ENCODE assay signal across 8 mouse cellular contexts in genomic region chr5:77354361-77354787, GRCm38 (mm10). TPM values are rescaled to one million over a fixed set of nuclear protein-coding genes. Genes with fewer than 3 reads are reported as not detected.
DNase-seq lines count a peak whose midpoint lies in the region; ATAC-seq and TF ChIP-seq lines count a peak whose summit lies in the region.

No protein-coding gene starts in this region.

- ATAC-seq in hematopoietic stem cell, adult 5-6 weeks (replicated peaks in 1 of 2; ENCODE audit: insufficient read depth in 1 of 2, low FRiP score in 2 of 2, low TSS enrichment in 1 of 2, low read depth in 1 of 2, poor library complexity in 2 of 2, severe bottlenecking in 2 of 2) = peak; percentile 64 to 71
- peak; percentile 42 for ATAC-seq in lung, embryonic 14.5 days (ENCODE audit: insufficient read depth)

- peak; percentile 84 for TF ChIP-seq RAD21 in MEL (IDR thresholded peaks at IDR 0.05; ENCODE audit: low read depth, low read length)

- peak overlapping the region; percentile 52 for H3K4me2 ChIP-seq in lung, embryonic 14.5 days

- no peaks in the 10 kb centered on the region; the same call in 1 of the 2 replicates for H3K79me2 ChIP-seq in MEL (ENCODE audit: control insufficient read depth, insufficient read depth, low read length, poor library complexity)

- peak overlapping the region; percentile 45 to 71 for H3K4me3 ChIP-seq in MEL (ENCODE audit: control insufficient read depth in 1 of 2, insufficient read depth in 1 of 2, low read depth in 2 of 2, low read length in 2 of 2)
- H3K4me3 ChIP-seq in lung, embryonic 14.5 days (ENCODE audit: low read depth, low read length) = no peak overlapping the region
- H3K4me3 ChIP-seq in olfactory bulb, adult 2 months (ENCODE audit: insufficient read depth, low read depth, low read length) = peak overlapping the region; percentile 3
- no peak overlapping the region for H3K4me3 ChIP-seq in thymus, adult 2 months (ENCODE audit: control insufficient read depth, insufficient read depth, low read length)

- WGBS in lung, embryonic 14.5 days = 10% methylated on average over 16 of the region's 16 CpGs
- 5% methylated on average over 16 of the region's 16 CpGs for WGBS in olfactory bulb, adult 2 months
- WGBS in thymus, adult 2 months = 1% methylated on average over 16 of the region's 16 CpGs

- no peaks in the 10 kb centered on the region for H3K27me3 ChIP-seq in MEL (ENCODE audit: control insufficient read depth in 1 of 2, insufficient read depth in 2 of 2, low read length in 2 of 2)
- H3K27me3 ChIP-seq in lung, embryonic 14.5 days (ENCODE audit: insufficient read depth, low read length) = no peaks in the 10 kb centered on the region
- no peaks in the 10 kb centered on the region for H3K27me3 ChIP-seq in thymus, adult 2 months (ENCODE audit: control insufficient read depth, insufficient read depth, low read length)

- no peak overlapping the region for H3K27ac ChIP-seq in MEL (ENCODE audit: control insufficient read depth, low read depth, low read length)
- H3K27ac ChIP-seq in lung, embryonic 14.5 days (ENCODE audit: low read depth) = no peak overlapping the region
- H3K27ac ChIP-seq in olfactory bulb, adult 2 months (ENCODE audit: insufficient read depth, low read depth, low read length) = no peak overlapping the region
- H3K27ac ChIP-seq in thymus, adult 2 months (ENCODE audit: control insufficient read depth, insufficient read depth, low read length) = no peak overlapping the region

- no peaks in the 10 kb centered on the region for H3K36me3 ChIP-seq in MEL (ENCODE audit: control insufficient read depth in 1 of 2, insufficient read depth in 2 of 2, low read length in 2 of 2)
- peaks cover 11% of the 10 kb centered on the region; the same call in 1 of the 2 replicates for H3K36me3 ChIP-seq in lung, embryonic 14.5 days (ENCODE audit: insufficient read depth)
- H3K36me3 ChIP-seq in thymus, adult 2 months (ENCODE audit: control insufficient read depth, insufficient read depth, low read length) = peaks cover 5% of the 10 kb centered on the region; the same call in 1 of the 2 replicates

- peak; percentile 94 for DNase-seq in MEL (ENCODE audit: low read depth, low spot score)
- DNase-seq in cerebellum, adult 18-20 months = peak; percentile 76 to 87
- DNase-seq in forelimb bud, embryonic 11.5 days (ENCODE audit: low read depth, low spot score) = peak; percentile 89
- DNase-seq in layer of hippocampus, adult 8-10 months (ENCODE audit: low spot score in 2 of 2) = peak; percentile 74 to 89
- peak; percentile 96 for DNase-seq in lung, embryonic 14.5 days
- DNase-seq in thymus, adult 2 months = peak; percentile 79

- peak in 1 of 2 experiments; percentile 49; a peak in 2 of 4 replicates for TF ChIP-seq POLR2A in MEL (IDR thresholded peaks at IDR 0.05; ENCODE audit: control insufficient read depth in 1 of 2, insufficient read depth in 1 of 2, low read depth in 1 of 2, low read length in 2 of 2, poor library complexity in 1 of 2)
- TF ChIP-seq POLR2A in olfactory bulb, adult 2 months (IDR thresholded peaks at IDR 0.05; ENCODE audit: insufficient read depth, low read depth, low read length) = no peak
- no peak for TF ChIP-seq POLR2A in thymus, adult 2 months (IDR thresholded peaks at IDR 0.05; ENCODE audit: control insufficient read depth, extremely low read depth, insufficient read depth, low read length, poor library complexity)

- H3K9ac ChIP-seq in MEL (ENCODE audit: control insufficient read depth, low read depth, low read length, poor library complexity, severe bottlenecking) = peak overlapping the region; percentile 65
- no peak overlapping the region for H3K9ac ChIP-seq in lung, embryonic 14.5 days

- no peak for TF ChIP-seq EP300 in MEL (IDR thresholded peaks at IDR 0.05; ENCODE audit: low read depth in 1 of 2, low read length in 2 of 2)

- H3K4me1 ChIP-seq in MEL (ENCODE audit: control insufficient read depth in 1 of 2, insufficient read depth in 2 of 2, low read length in 2 of 2) = no peaks in the 10 kb centered on the region
- H3K4me1 ChIP-seq in lung, embryonic 14.5 days (ENCODE audit: insufficient read depth) = peaks cover 13% of the 10 kb centered on the region
- H3K4me1 ChIP-seq in olfactory bulb, adult 2 months (ENCODE audit: control insufficient read depth, insufficient read depth, low read length) = peaks cover 12% of the 10 kb centered on the region; the same call in 1 of the 2 replicates
- peaks cover 25% of the 10 kb centered on the region for H3K4me1 ChIP-seq in thymus, adult 2 months (replicated peaks; ENCODE audit: control insufficient read depth, insufficient read depth, low read length)

- peak; percentile 95 to 99 (median 98) for TF ChIP-seq CTCF in MEL (IDR thresholded peaks at IDR 0.05 in 2 of 3, conservative IDR thresholded peaks at IDR 0.05 in 1 of 3; ENCODE audit: control insufficient read depth in 1 of 3, insufficient read depth in 1 of 3, low read depth in 2 of 3, low read length in 3 of 3, poor library complexity in 1 of 3, severe bottlenecking in 1 of 3)
- peak; percentile 97 for TF ChIP-seq CTCF in lung, embryonic 14.5 days (IDR thresholded peaks at IDR 0.05; ENCODE audit: low read depth)
- TF ChIP-seq CTCF in olfactory bulb, adult 2 months (IDR thresholded peaks at IDR 0.05; ENCODE audit: insufficient read depth, low read depth, low read length) = peak; percentile 94
- peak; percentile 99 for TF ChIP-seq CTCF in thymus, adult 2 months (IDR thresholded peaks at IDR 0.05; ENCODE audit: borderline replicate concordance, control insufficient read depth, extremely low read depth, insufficient read depth, low read length, poor library complexity)

- no peaks in the 10 kb centered on the region for H3K9me3 ChIP-seq in MEL (replicated peaks; ENCODE audit: insufficient read depth, low read length)
- no peaks in the 10 kb centered on the region for H3K9me3 ChIP-seq in lung, embryonic 14.5 days (ENCODE audit: low read depth, low read length)

TF ChIP-seq in MEL, 35 proteins besides CTCF, POLR2A, EP300 and RAD21 (continues in another document):
- TF ChIP-seq NELFE (IDR thresholded peaks at IDR 0.05; ENCODE audit: low read depth, low read length) (peak; percentile 36; the same call in 1 of the 2 replicates), USF2 (IDR thresholded peaks at IDR 0.05; ENCODE audit: borderline replicate concordance in 1 of 2, insufficient read depth in 1 of 2, low read depth in 1 of 2, low read length in 2 of 2) (no peak), BHLHE40 (IDR thresholded peaks at IDR 0.05; ENCODE audit: borderline replicate concordance, low read depth, low read length) (no peak), ZKSCAN1 (IDR thresholded peaks at IDR 0.05; ENCODE audit: low read depth, low read length) (no peak), UBTF (IDR thresholded peaks at IDR 0.05; ENCODE audit: borderline replicate concordance, insufficient read depth, low read depth, low read length) (no peak), GABPA (IDR thresholded peaks at IDR 0.05; ENCODE audit: low read depth, low read length) (no peak), CHD1 (IDR thresholded peaks at IDR 0.05; ENCODE audit: low read depth, low read length) (no peak), TAL1 (IDR thresholded peaks at IDR 0.05; ENCODE audit: low read length) (no peak), TBP (IDR thresholded peaks at IDR 0.05; ENCODE audit: low read depth, low read length) (peak; percentile 58; the same call in 1 of the 2 replicates), ETS1 (IDR thresholded peaks at IDR 0.05; ENCODE audit: low read depth, low read length) (no peak), MAZ (IDR thresholded peaks at IDR 0.05; ENCODE audit: low read depth, low read length) (no peak), MXI1 (IDR thresholded peaks at IDR 0.05; ENCODE audit: low read depth, low read length) (peak; percentile 73), SMC3 (IDR thresholded peaks at IDR 0.05; ENCODE audit: low read depth, low read length) (peak; percentile 66), MYC (IDR thresholded peaks at IDR 0.05; ENCODE audit: low read depth, low read length) (peak; percentile 90), KAT2A (conservative IDR thresholded peaks at IDR 0.05; ENCODE audit: low read depth, low read length) (no peak), SIN3A (IDR thresholded peaks at IDR 0.05; ENCODE audit: low read length) (peak; percentile 73; the same call in 1 of the 2 replicates), ZNF384 (IDR thresholded peaks at IDR 0.05; ENCODE audit: low read depth, low read length) (no peak), USF1 (IDR thresholded peaks at IDR 0.05; ENCODE audit: low read depth, low read length) (no peak)

RNA-seq across cellular contexts. Expression of gene Polr2b, which starts 44.4 kb away (rescaled TPM):
- 178 and 213 TPM in 2 replicates for total RNA-seq in MEL (2012; rRNA removed)
- 10 to 100 TPM; 58.3 to 91.4 TPM for polyA plus RNA-seq in MEL (2012; ENCODE audit: insufficient read depth in 1 of 2, insufficient read length in 2 of 2, low read depth in 1 of 2, low replicate concordance in 2 of 2, missing spikeins in 1 of 2)
- total RNA-seq in hematopoietic stem cell, adult 5-6 weeks (2017) = 139 and 180 TPM in 2 replicates
- 10 to 100 TPM; 45.8 to 49.4 (median 47.3) TPM for total RNA-seq in layer of hippocampus, adult 8-10 months (2022)
- polyA plus RNA-seq in lung, embryonic 14.5 days (2014; fragmentation: Nextera tagmentation; extraction: Ambion mirVana) = 73.2 and 74.6 TPM in 2 replicates
- not detected in 2 replicates for polyA plus RNA-seq in olfactory bulb, adult 2 months (2012; ENCODE audit: insufficient read depth, insufficient read length, low replicate concordance, missing spikeins)
- 25.8 and 30.4 TPM in 2 replicates for polyA plus RNA-seq in thymus, adult 2 months (2012; rRNA removed)

RNA-seq across cellular contexts. Expression of gene Noa1, which starts 44.5 kb away (rescaled TPM):
- total RNA-seq in MEL (2012; rRNA removed) = 42.4 and 52.4 TPM in 2 replicates
- polyA plus RNA-seq in MEL (2012; ENCODE audit: insufficient read depth in 1 of 2, insufficient read length in 2 of 2, low read depth in 1 of 2, low replicate concordance in 2 of 2, missing spikeins in 1 of 2) = 100 to 1,000 TPM in 1 of 2 experiments, 10 to 100 TPM in 1; 96.2 to 265 TPM
- total RNA-seq in hematopoietic stem cell, adult 5-6 weeks (2017) = 16.6 and 26.0 TPM in 2 replicates
- 10 to 100 TPM; 21.8 to 30.1 (median 23.7) TPM for total RNA-seq in layer of hippocampus, adult 8-10 months (2022)
- polyA plus RNA-seq in lung, embryonic 14.5 days (2014; fragmentation: Nextera tagmentation; extraction: Ambion mirVana) = 27.4 and 29.8 TPM in 2 replicates
- polyA plus RNA-seq in olfactory bulb, adult 2 months (2012; ENCODE audit: insufficient read depth, insufficient read length, low replicate concordance, missing spikeins) = not detected in 2 replicates
- 23.1 and 27.9 TPM in 2 replicates for polyA plus RNA-seq in thymus, adult 2 months (2012; rRNA removed)

RNA-seq across cellular contexts. Expression of gene Igfbp7, which starts 53.5 kb away (rescaled TPM):
- not detected in 2 replicates for total RNA-seq in MEL (2012; rRNA removed)
- polyA plus RNA-seq in MEL (2012; ENCODE audit: insufficient read depth in 1 of 2, insufficient read length in 2 of 2, low read depth in 1 of 2, low replicate concordance in 2 of 2, missing spikeins in 1 of 2) = under 1 TPM in 1 of 2 experiments, not detected in 1; 0.07 TPM
- 0.56 and 1.7 TPM in 2 replicates for total RNA-seq in hematopoietic stem cell, adult 5-6 weeks (2017)
- 10 to 100 TPM; 19.3 to 31.5 (median 25.8) TPM for total RNA-seq in layer of hippocampus, adult 8-10 months (2022)
- 35.1 and 37.9 TPM in 2 replicates for polyA plus RNA-seq in lung, embryonic 14.5 days (2014; fragmentation: Nextera tagmentation; extraction: Ambion mirVana)
- polyA plus RNA-seq in olfactory bulb, adult 2 months (2012; ENCODE audit: insufficient read depth, insufficient read length, low replicate concordance, missing spikeins) = not detected in 2 replicates
- polyA plus RNA-seq in thymus, adult 2 months (2012; rRNA removed) = 370 and 442 TPM in 2 replicates

Comparison
In these comparisons a context has a peak if more than half of its experiments do, and no peak if none do; other contexts are left out.
1. H3K4me3 ChIP-seq: peak in MEL (2 of 2) and olfactory bulb, adult 2 months (single experiment); none in lung, embryonic 14.5 days (single experiment) and thymus, adult 2 months (single experiment).
2. RNA of gene Noa1, which starts 44.5 kb away (polyA plus RNA-seq): 96.2 to 265 TPM in MEL, 27.4 to 29.8 TPM in lung, embryonic 14.5 days and 23.1 to 27.9 TPM in thymus, adult 2 months; not detected in olfactory bulb, adult 2 months; every median in the first group is over 10 times any median in the second.
3. RNA of gene Igfbp7, which starts 53.5 kb away (polyA plus RNA-seq): 370 to 442 TPM in thymus, adult 2 months, not detected in olfactory bulb, adult 2 months and 35.1 to 37.9 TPM in lung, embryonic 14.5 days; 0.07 TPM in MEL; every median in the first group is over 10 times any median in the second.
4. Peak in every context shown above with its lines, with median percentiles within 50 percentile points of each other: DNase-seq and CTCF ChIP-seq.